Mouse (Mus musculus) urinary bladder, postnatal 4 days (tissue): ENCODE measurements around the gene Rpl41.
"Not testable (repeated sequence)": the region's sequence is repeated elsewhere in the genome, so short reads cannot be mapped to it uniquely, and the experiment has no call there.

Experiments
- DNase-seq, 2 experiments: peaks; one replicate each; pipeline ENCODE4 v3.0.0; 2021 to 2022; ENCODE audit warnings: low spot score in 2 of 2

Gene Rpl41

GRCm38 (mm10) chr10:128524732-128525662 is 24.1 kb downstream of the Rpl41 start:
- DNase-seq = peak; percentile 54 to 71

DNA sequence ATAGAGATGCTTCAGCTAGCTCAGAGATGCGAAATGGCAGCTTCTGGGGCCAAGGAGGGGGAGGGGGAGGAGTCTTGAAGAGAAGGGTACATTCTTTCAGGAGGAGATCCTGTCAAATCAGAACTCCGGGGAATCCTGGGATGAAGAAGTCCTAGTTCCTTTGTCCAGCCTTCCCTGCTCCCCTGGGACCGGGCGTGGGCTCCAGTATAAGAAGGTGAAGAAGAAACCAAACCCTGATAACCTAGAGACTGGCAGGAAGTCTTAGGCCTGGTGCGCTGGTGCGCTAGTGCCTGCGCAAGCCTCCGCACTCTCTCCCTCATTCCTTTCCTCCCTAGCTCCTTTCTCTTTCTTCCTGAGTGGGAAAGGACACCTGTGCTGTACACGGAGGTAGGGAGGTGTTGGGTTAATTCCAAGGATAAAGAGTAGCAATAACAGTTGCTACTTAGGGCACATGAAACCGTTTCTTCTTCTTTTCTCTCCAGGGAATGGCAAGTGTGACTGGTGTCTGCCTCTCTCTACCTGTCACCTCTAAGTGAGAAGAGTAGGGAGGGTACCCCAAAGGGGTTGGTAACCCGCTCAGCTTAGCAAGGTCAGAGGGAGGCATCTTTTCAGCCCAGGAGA is 24.9 kb downstream of the Rpl41 start:
- DNase-seq = no peak

DNA sequence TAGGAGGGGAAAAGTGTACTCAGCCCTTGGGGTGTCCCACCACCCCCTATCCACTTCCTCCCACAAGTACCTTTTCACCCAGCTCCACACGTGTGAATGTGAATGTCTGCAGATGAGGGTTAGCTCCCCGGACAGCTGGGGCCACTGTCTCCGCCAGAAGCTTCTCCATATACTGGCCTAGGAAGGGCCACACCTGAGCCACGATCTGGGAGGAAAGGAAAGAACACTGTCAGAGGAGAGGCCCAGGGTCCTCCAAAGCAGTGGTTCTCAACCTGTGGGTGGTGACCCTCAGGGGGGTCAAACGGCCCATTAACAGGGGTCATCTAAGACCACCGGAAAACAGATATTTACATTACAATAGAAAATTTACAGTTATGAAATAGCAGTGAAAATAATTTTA is 26.8 kb downstream of the Rpl41 start:
- no peak for DNase-seq

GRCm38 (mm10) chr10:128520591-128520990 is 28.5 kb downstream of the Rpl41 start:
- DNase-seq = peak in 1 of 2 experiments; percentile 45

- DNase-seq = peak in 1 of 2 experiments; percentile 62
These were observed 30.3 kb downstream of the Rpl41 start for GRCm38 (mm10) chr10:128518833-128519232.

DNA sequence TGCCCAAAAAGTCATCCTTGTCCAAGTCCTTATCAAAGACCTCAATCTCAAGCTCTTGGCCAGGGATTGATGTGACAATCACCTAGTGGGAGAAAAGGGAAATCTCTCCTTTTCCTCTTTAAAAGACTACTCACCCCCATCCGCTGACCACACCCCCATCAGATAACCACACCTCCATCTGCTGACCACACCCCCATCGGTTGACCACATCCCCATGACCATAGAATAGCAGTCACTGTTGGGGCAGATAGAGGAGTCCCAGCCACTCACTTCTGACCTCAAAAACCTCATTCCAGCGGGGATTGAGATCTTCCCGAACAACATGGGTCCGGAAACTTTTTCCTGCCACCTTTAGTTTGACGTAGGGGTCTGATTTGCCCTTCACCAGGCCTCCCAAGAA is 32.4 kb downstream of the Rpl41 start:
- DNase-seq = peak in 1 of 2 experiments; percentile 57

- peak in 1 of 2 experiments; percentile 56 for DNase-seq
These were observed 33.1 kb downstream of the Rpl41 start for GRCm38 (mm10) chr10:128516029-128516428.

DNA sequence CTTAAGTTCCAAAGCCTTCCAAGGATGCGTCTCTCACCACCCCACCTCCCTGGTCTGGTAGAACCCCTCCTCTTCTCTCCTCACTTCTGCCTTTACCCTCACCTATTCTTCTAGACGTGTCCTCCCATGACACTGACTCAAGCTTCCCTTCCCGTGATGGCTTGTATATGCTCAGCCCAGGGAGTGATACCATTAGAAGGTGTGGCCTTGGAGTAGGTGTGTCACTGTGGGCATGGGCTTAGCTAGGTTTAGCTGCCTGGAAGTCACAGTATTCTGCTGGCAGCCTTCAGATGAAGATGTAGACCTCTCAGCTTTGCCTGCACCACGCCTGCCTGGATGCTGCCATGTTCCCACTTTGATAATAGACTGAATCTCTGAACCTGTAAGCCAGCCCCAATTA is 34.1 kb downstream of the Rpl41 start:
- no peak for DNase-seq

DNA sequence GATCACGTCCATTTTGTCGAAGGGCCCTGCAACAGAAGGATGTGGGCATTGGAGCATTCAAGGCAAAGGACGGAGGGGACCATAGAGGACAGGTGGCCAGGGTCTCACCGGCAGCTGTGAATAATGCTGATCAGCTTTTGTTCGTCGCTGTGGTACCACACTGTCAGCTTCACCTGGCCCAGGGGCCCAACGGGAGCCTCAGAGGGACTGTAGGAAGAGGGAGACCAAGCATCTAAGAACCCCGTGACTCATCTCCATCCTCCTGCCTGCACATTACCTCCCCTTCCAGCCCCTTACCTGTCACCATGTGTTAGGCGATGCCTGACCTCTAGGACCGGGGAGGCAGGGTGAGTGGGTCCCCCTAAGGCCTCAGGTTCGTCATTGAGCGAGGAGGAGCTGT is 37.3 kb downstream of the Rpl41 start:
- DNase-seq = no peak

- DNase-seq = no peak
These were observed 37.9 kb downstream of the Rpl41 start for GRCm38 (mm10) chr10:128511189-128511588.

GRCm38 (mm10) chr10:128510301-128510700 is 38.8 kb downstream of the Rpl41 start:
- DNase-seq = no peak

DNA sequence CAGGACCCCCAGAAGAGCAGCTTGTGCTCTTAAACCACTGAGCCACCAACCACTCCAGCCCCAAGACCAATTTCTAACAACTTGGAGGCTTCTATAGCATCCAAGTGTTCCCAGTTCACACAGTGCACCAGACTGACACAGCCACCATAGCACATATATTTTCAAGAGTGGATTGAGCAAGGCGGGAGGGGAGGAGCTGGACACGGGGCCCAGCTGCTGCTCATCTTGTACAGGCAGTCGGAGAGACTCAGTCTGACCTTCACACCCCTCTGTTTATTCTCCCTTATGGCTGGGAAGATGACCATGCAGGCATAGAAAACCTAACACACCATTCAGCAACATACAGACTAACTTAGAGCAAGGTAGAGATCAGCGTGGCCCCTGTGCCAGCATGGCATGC is 39.3 kb downstream of the Rpl41 start:
- DNase-seq = no peak

- no peak for DNase-seq
These were observed 39.9 kb downstream of the Rpl41 start for GRCm38 (mm10) chr10:128509203-128509602.

GRCm38 (mm10) chr10:128508260-128508659 is 40.8 kb downstream of the Rpl41 start:
- DNase-seq = no peak

DNA sequence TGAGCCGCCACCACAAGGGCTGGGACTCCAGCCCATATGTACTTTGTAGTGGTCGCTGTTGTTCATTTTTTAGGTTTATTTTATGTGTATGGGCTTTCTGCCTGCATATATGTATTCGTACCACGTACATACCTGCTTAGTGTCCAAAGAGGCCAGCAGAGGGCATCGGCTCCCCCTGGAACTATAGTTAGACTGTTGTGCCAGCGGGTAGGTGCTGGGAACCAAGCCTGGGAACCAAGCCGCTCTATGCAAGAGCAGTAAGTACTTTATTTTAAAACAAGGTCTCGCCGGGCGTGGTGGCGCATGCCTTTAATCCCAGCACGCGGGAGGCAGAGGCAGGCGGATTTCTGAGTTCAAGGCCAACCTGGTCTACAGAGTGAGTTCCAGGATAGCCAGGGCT is 43.1 kb downstream of the Rpl41 start:
- DNase-seq = no peak

DNA sequence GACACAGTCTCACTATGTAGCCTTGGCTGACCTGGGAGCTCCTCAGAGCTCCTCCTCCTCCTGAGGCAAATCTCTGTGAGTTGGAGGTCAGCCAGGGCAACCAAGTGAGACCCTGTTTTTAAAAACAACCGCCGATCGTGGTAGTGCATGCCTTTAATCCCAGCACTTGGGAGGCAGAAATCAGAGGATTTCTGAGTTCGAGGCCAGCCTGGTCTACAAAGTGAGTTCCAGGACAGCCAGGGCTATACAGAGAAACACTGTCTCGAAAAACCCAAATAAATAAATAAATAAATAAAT is 43.8 kb downstream of the Rpl41 start:
- not testable (repeated sequence) for DNase-seq

GRCm38 (mm10) chr10:128504641-128505370 is 44.3 kb downstream of the Rpl41 start:
- DNase-seq = no peak

DNA sequence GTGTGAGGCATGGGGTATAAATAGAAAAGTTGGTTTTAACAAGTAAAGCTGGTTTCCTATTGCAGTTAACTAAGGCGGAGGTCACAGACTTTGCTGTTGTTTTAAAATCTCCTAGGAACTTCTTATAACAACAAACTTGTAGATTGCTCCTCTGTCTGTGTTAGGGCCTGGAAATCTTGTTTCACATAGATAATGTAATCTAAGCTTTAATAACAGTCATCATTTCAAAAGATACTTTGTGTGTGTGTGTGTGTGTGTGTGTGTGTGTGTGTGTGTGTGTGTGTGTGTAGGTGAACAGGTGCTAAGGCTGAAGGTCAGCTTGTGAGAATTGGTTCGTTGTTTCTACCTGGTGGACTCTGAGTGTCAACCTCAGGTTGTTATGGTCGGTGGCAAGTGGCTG is 45.1 kb downstream of the Rpl41 start:
- DNase-seq = no peak

DNA sequence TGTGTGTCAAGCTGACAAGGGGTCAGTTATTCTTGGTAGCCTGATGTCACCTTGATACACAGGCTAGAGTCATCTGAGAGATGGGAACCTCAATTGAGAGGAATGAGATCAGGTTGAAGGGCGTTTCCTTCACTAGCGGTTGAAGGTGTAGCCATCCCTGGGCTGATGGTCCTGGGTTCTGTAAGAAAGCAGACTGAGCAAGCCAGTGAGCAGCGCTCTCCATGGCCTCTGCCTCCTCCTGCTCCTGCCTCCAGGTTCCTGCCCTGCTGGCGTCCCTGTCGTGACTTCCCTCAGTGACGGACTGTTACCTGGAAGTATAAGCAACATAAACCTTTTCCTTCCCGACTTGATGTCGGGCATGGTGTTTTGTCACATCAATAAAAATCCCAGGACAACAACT is 45.6 kb downstream of the Rpl41 start:
- DNase-seq = no peak

DNA sequence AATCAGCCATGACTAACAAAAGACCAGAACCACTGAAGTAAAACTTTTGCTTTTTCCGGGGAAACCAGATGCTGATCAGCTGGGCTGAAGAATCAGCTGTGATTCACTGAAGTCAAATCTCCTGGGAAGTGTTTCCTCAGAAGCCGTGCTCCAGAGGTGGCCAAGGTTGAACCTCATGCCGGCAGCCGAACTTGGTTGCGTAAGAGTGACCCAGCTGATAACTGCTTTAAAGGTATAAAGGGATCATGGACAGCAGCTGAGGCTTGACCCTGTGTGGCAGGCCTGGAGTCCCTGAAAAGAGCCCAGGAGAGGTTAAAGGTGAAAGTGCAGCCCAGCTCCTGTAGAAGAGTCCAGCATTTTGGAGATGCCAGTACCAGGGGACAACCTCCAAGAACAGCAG is 46.8 kb downstream of the Rpl41 start:
- DNase-seq = no peak

DNA sequence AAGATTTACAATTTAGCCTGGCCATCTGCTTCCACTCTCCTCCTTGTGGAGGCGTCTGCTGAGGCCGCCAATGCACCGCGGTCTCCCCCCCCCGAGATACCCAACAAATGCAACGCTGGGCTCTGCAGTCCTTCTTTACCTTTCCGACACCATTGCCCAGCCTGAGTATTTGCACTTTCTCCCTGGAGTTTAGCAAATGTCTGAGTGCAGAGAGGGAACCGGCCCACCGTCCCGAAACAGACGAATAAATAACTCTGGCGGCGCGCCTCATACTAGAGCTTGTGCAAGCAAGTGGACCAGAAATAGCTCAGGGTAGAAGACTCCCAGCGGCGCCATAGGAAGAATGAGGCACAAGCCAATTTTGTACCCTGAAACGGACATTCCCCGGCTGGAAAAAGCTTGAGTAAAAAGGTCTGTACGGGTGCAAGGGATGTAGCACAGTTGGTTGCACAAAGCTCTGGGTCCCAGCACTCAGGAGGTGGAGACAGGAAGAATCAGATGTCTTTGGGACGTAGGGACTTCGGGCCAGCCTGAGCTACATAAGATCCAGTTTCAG is 49.9 kb downstream of the Rpl41 start:
- no peak for DNase-seq

GRCm38 (mm10) chr10:128498590-128498989 is 50.5 kb downstream of the Rpl41 start, which contains the start of gene Myl6b:
Gene Myl6b (minus strand): TSS chr10:128498685.
- DNase-seq = peak; percentile 92 to 93
